Mouse (Mus musculus) intestine, embryonic 16.5 days (tissue): ENCODE data around the gene Hydin. TPM values are rescaled to one million over a fixed set of nuclear protein-coding genes. Genes with fewer than 3 reads are reported as not detected.

Source experiments
- ATAC-seq: fragments of 200-750 bp; cut with Nextera tagmentation; 2 replicates; pipeline ENCODE4 v1.8.0; 2017; ENCODE audit warnings: moderate TSS enrichment, moderate library complexity
- H3K27ac ChIP-seq: fragments of 300-500 bp; sonication (generic); 2 replicates; pipeline ENCODE4 v1.5.1; 2014; ENCODE audit warnings: mild to moderate bottlenecking, low read length
- H3K27me3 ChIP-seq: fragments of 300-500 bp; sonication (generic); replicated peaks from 2 replicates; pipeline ENCODE4 v1.6.1; 2014; ENCODE audit warnings: low read length, control low read depth, mixed read lengths; ENCODE audit not compliant: control insufficient read depth, insufficient read depth
- H3K36me3 ChIP-seq: fragments of 300-500 bp; sonication (generic); 2 replicates; pipeline ENCODE4 v1.6.1; 2014; ENCODE audit warnings: low read length, control low read depth; ENCODE audit not compliant: control insufficient read depth, insufficient read depth
- H3K4me1 ChIP-seq: fragments of 300-500 bp; sonication (generic); 2 replicates; pipeline ENCODE4 v1.6.1; 2014; ENCODE audit warnings: low read length, control low read depth, mixed read lengths; ENCODE audit not compliant: control insufficient read depth, insufficient read depth
- H3K4me2 ChIP-seq: fragments of 300-500 bp; sonication (generic); 2 replicates; pipeline ENCODE4 v1.6.1; 2014; ENCODE audit warnings: low read depth, low read length, control low read depth
- H3K4me3 ChIP-seq: fragments of 300-500 bp; sonication (generic); 2 replicates; pipeline ENCODE4 v1.5.1; 2014; ENCODE audit warnings: mild to moderate bottlenecking, low read length
- H3K9ac ChIP-seq: fragments of 300-500 bp; sonication (generic); 2 replicates; pipeline ENCODE4 v1.6.1; 2014; ENCODE audit warnings: low read depth, low read length
- H3K9me3 ChIP-seq: fragments of 300-500 bp; sonication (generic); 2 replicates; pipeline ENCODE4 v1.6.1; 2016; ENCODE audit warnings: low read length, control low read depth; ENCODE audit not compliant: control insufficient read depth
- WGBS: fragments of 180-500 bp; shearing (Covaris S2); extraction: QIAGEN DNeasy Blood & Tissue Kit; methylation state at CpG from one replicate; pipeline ENCODE4 v1.1.7; 2014; 5-methylcytosine and 5-hydroxymethylcytosine counted together
- polyA plus RNA-seq: library from polyadenylated mRNA; unstranded; fragments of >200 nt; fragmentation: Nextera tagmentation; extraction: Ambion mirVana; gene quantifications from 2 replicates; pipeline ENCODE4 v1.2.1, GENCODE M21; 2015

Gene Hydin
- polyA plus RNA-seq, 1 experiment from 2014 or later: 0.06 TPM

GRCm38 (mm10) chr8:110454466-110454865 lies 187.7 kb downstream of the Hydin start:
- ATAC-seq: no peak
- H3K9me3 ChIP-seq: no peaks in the 10 kb centered on the region
- H3K4me2 ChIP-seq: no peak overlapping the region
- H3K27me3 ChIP-seq: no peaks in the 10 kb centered on the region
- H3K36me3 ChIP-seq: no peaks in the 10 kb centered on the region
- no peak overlapping the region for H3K27ac ChIP-seq
- no peaks in the 10 kb centered on the region for H3K4me1 ChIP-seq
- 85% methylated on average over 4 of the region's 4 CpGs for WGBS
- H3K4me3 ChIP-seq: no peak overlapping the region
- no peak overlapping the region for H3K9ac ChIP-seq

GRCm38 (mm10) chr8:110457424-110457823 lies 190.6 kb downstream of the Hydin start:
- Histone ChIP-seq H3K9ac (no peak overlapping the region), H3K27me3 (no peaks in the 10 kb centered on the region), H3K9me3 (no peaks in the 10 kb centered on the region), H3K4me1 (no peaks in the 10 kb centered on the region), H3K36me3 (no peaks in the 10 kb centered on the region), H3K4me2 (no peak overlapping the region), H3K4me3 (no peak overlapping the region), H3K27ac (no peak overlapping the region)
- no peak for ATAC-seq
- 79% methylated on average over 4 of the region's 4 CpGs for WGBS

- no peak overlapping the region for H3K4me2 ChIP-seq
- no peak for ATAC-seq
- no peaks in the 10 kb centered on the region for H3K27me3 ChIP-seq
- no peak overlapping the region for H3K9ac ChIP-seq
- H3K36me3 ChIP-seq: no peaks in the 10 kb centered on the region
- 90% methylated on average over 10 of the region's 10 CpGs for WGBS
- no peaks in the 10 kb centered on the region for H3K9me3 ChIP-seq
- H3K4me3 ChIP-seq: no peak overlapping the region
- no peaks in the 10 kb centered on the region for H3K4me1 ChIP-seq
- no peak overlapping the region for H3K27ac ChIP-seq
Measured at GRCm38 (mm10) chr8:110462627-110463208, 195.9 kb downstream of the Hydin start.

GRCm38 (mm10) chr8:110463773-110464460 lies 197.1 kb downstream of the Hydin start:
- no peaks in the 10 kb centered on the region for H3K9me3 ChIP-seq
- H3K4me1 ChIP-seq: no peaks in the 10 kb centered on the region
- no peak overlapping the region for H3K9ac ChIP-seq
- H3K36me3 ChIP-seq: no peaks in the 10 kb centered on the region
- no peaks in the 10 kb centered on the region for H3K27me3 ChIP-seq
- no peak overlapping the region for H3K4me2 ChIP-seq
- no peak overlapping the region for H3K27ac ChIP-seq
- WGBS: 85% methylated on average over 10 of the region's 10 CpGs
- H3K4me3 ChIP-seq: no peak overlapping the region
- no peak for ATAC-seq

GRCm38 (mm10) chr8:110465606-110466005 lies 198.8 kb downstream of the Hydin start:
- Histone ChIP-seq H3K27me3 (no peaks in the 10 kb centered on the region), H3K4me2 (no peak overlapping the region), H3K9me3 (no peaks in the 10 kb centered on the region), H3K36me3 (no peaks in the 10 kb centered on the region), H3K27ac (no peak overlapping the region), H3K4me3 (no peak overlapping the region), H3K9ac (no peak overlapping the region), H3K4me1 (no peaks in the 10 kb centered on the region)
- WGBS: 65% methylated on average over 9 of the region's 9 CpGs
- no peak for ATAC-seq

- Histone ChIP-seq H3K4me2 (no peak overlapping the region), H3K9me3 (no peaks in the 10 kb centered on the region), H3K27me3 (no peaks in the 10 kb centered on the region), H3K9ac (no peak overlapping the region), H3K4me3 (no peak overlapping the region), H3K27ac (no peak overlapping the region), H3K4me1 (no peaks in the 10 kb centered on the region), H3K36me3 (no peaks in the 10 kb centered on the region)
- WGBS: 78% methylated on average over 6 of the region's 6 CpGs
- no peak for ATAC-seq
Measured at GRCm38 (mm10) chr8:110477256-110477655, 210.5 kb downstream of the Hydin start.

- ATAC-seq: no peak
- Histone ChIP-seq H3K9ac (no peak overlapping the region), H3K4me3 (no peak overlapping the region), H3K36me3 (no peaks in the 10 kb centered on the region), H3K27me3 (no peaks in the 10 kb centered on the region), H3K4me2 (no peak overlapping the region), H3K9me3 (no peaks in the 10 kb centered on the region), H3K27ac (no peak overlapping the region), H3K4me1 (no peaks in the 10 kb centered on the region)
- WGBS: 39% methylated on average over 6 of the region's 6 CpGs
Measured at GRCm38 (mm10) chr8:110478576-110478975, 211.8 kb downstream of the Hydin start.

- ATAC-seq: no peak
- H3K4me1 ChIP-seq: no peaks in the 10 kb centered on the region
- no peak overlapping the region for H3K4me2 ChIP-seq
- no peaks in the 10 kb centered on the region for H3K36me3 ChIP-seq
- H3K27ac ChIP-seq: no peak overlapping the region
- H3K4me3 ChIP-seq: no peak overlapping the region
- no peaks in the 10 kb centered on the region for H3K9me3 ChIP-seq
- whole genome bisulfite sequencing: 64% methylated on average over 12 of the region's 12 CpGs
- no peaks in the 10 kb centered on the region for H3K27me3 ChIP-seq
- no peak overlapping the region for H3K9ac ChIP-seq
Measured at GRCm38 (mm10) chr8:110479401-110479800, 212.6 kb downstream of the Hydin start.

- H3K9me3 ChIP-seq: no peaks in the 10 kb centered on the region
- no peak overlapping the region for H3K27ac ChIP-seq
- no peaks in the 10 kb centered on the region for H3K36me3 ChIP-seq
- no peak for ATAC-seq
- H3K9ac ChIP-seq: no peak overlapping the region
- no peak overlapping the region for H3K4me2 ChIP-seq
- 30% methylated on average over 3 of the region's 3 CpGs for WGBS
- no peaks in the 10 kb centered on the region for H3K4me1 ChIP-seq
- no peaks in the 10 kb centered on the region for H3K27me3 ChIP-seq
- H3K4me3 ChIP-seq: no peak overlapping the region
Measured at GRCm38 (mm10) chr8:110482275-110482674, 215.5 kb downstream of the Hydin start.

GRCm38 (mm10) chr8:110485234-110485633 lies 218.5 kb downstream of the Hydin start:
- no peaks in the 10 kb centered on the region; the same call in 1 of the 2 replicates for H3K9me3 ChIP-seq
- no peaks in the 10 kb centered on the region for H3K27me3 ChIP-seq
- ATAC-seq: no peak
- no peak overlapping the region for H3K4me2 ChIP-seq
- H3K9ac ChIP-seq: no peak overlapping the region
- H3K27ac ChIP-seq: no peak overlapping the region
- H3K4me3 ChIP-seq: no peak overlapping the region
- H3K4me1 ChIP-seq: no peaks in the 10 kb centered on the region
- 86% methylated on average over 13 of the region's 13 CpGs for WGBS
- H3K36me3 ChIP-seq: no peaks in the 10 kb centered on the region
